Mouse (Mus musculus) brain, adult 2 months (tissue): ENCODE measurements around the gene Pla2g4b.
A peak's percentile ranks its signal among the peaks of the same experiment; 100 is the strongest.

Source experiments
- DNase-seq: peaks from one replicate; pipeline ENCODE4 v3.0.0; 2011; ENCODE audit warnings: low read depth, low spot score

The Pla2g4b gene

GRCm38 (mm10) chr2:120032726-120033467 lies at the start of gene Pla2g4b:
Gene Pla2g4b (plus strand): TSS chr2:120033417.
- DNase-seq, result no peak

- no peak for DNase-seq
Measured at GRCm38 (mm10) chr2:119985871-119986270, 47.3 kb upstream of the Pla2g4b start.

- DNase-seq, result no peak
Measured at GRCm38 (mm10) chr2:119986369-119986768, 46.8 kb upstream of the Pla2g4b start.

GRCm38 (mm10) chr2:119987441-119987840 lies 45.8 kb upstream of the Pla2g4b start:
- no peak for DNase-seq

GRCm38 (mm10) chr2:119988952-119989351 lies 44.3 kb upstream of the Pla2g4b start:
- DNase-seq, result no peak

GRCm38 (mm10) chr2:119990881-119991280 lies 42.3 kb upstream of the Pla2g4b start:
- no peak for DNase-seq

GRCm38 (mm10) chr2:119992349-119992748 lies 40.9 kb upstream of the Pla2g4b start:
- DNase-seq, result no peak

GRCm38 (mm10) chr2:119993515-119993914 lies 39.7 kb upstream of the Pla2g4b start:
- DNase-seq, result no peak

- no peak for DNase-seq
Measured at GRCm38 (mm10) chr2:119994839-119995238, 38.4 kb upstream of the Pla2g4b start.

GRCm38 (mm10) chr2:119995391-119996281 lies 37.6 kb upstream of the Pla2g4b start:
- peak; percentile 65 for DNase-seq

GRCm38 (mm10) chr2:119997354-119997753 lies 35.9 kb upstream of the Pla2g4b start:
- DNase-seq, result no peak

GRCm38 (mm10) chr2:119999731-120000130 lies 33.5 kb upstream of the Pla2g4b start:
- no peak for DNase-seq

- DNase-seq, result no peak
Measured at GRCm38 (mm10) chr2:120000882-120001584, 32.2 kb upstream of the Pla2g4b start.

- DNase-seq, result no peak
Measured at GRCm38 (mm10) chr2:120001956-120002355, 31.3 kb upstream of the Pla2g4b start.

GRCm38 (mm10) chr2:120003970-120004369 lies 29.2 kb upstream of the Pla2g4b start:
- no peak for DNase-seq

GRCm38 (mm10) chr2:120006696-120007095 lies 26.5 kb upstream of the Pla2g4b start:
- DNase-seq, result no peak

- DNase-seq, result no peak
Measured at GRCm38 (mm10) chr2:120007680-120008210, 25.5 kb upstream of the Pla2g4b start.

GRCm38 (mm10) chr2:120008672-120009071 lies 24.5 kb upstream of the Pla2g4b start:
- DNase-seq, result no peak

GRCm38 (mm10) chr2:120011462-120012200 lies 21.6 kb upstream of the Pla2g4b start:
- peak; percentile 81 for DNase-seq

GRCm38 (mm10) chr2:120012924-120013323 lies 20.3 kb upstream of the Pla2g4b start:
- no peak for DNase-seq
